Mouse (Mus musculus) natural killer cell, adult 2 months (primary cell): ENCODE measurements at regions not wholly inside any gene's neighbourhood (a gene's known extent, or its start where the extent isn't known, plus 50 kb on each side); places are given as distances from the start of the nearest gene placed in this dataset.
A peak's percentile ranks its signal among the peaks of the same experiment; 100 is the strongest.
"Not testable (repeated sequence)": the region's sequence is repeated elsewhere in the genome, so short reads cannot be mapped to it uniquely, and the experiment has no call there.

Source experiments
- DNase-seq, 2 experiments: peaks; one replicate each; pipeline ENCODE4 v3.0.0; 2022; ENCODE audit warnings: low spot score in 2 of 2

GRCm38 (mm10) chr6:109125447-109125846 is 297.0 kb downstream of the Edem1 start:
- no peak for DNase-seq

- DNase-seq = no peak
Measured at GRCm38 (mm10) chr6:109127203-109127602, 298.8 kb downstream of the Edem1 start.

- no peak for DNase-seq
Measured at GRCm38 (mm10) chr6:109146111-109146510, 317.7 kb downstream of the Edem1 start.

GRCm38 (mm10) chr6:109149043-109149442 is 320.6 kb downstream of the Edem1 start:
- DNase-seq = no peak

GRCm38 (mm10) chr6:109150023-109150911 is 321.8 kb downstream of the Edem1 start:
- DNase-seq = peak in 1 of 2 experiments; percentile 2

- DNase-seq = no peak
Measured at GRCm38 (mm10) chr6:109150912-109151256, 322.4 kb downstream of the Edem1 start.

GRCm38 (mm10) chr6:109153624-109154023 is 325.2 kb downstream of the Edem1 start:
- no peak for DNase-seq

GRCm38 (mm10) chr6:109159561-109159960 is 331.1 kb downstream of the Edem1 start:
- DNase-seq = no peak

- no peak for DNase-seq
Measured at GRCm38 (mm10) chr6:109167439-109167838, 339.0 kb downstream of the Edem1 start.

- DNase-seq = no peak
Measured at GRCm38 (mm10) chr6:109172104-109172850, 343.8 kb downstream of the Edem1 start.

- DNase-seq = no peak
Measured at GRCm38 (mm10) chr6:109173015-109173414, 344.6 kb downstream of the Edem1 start.

- DNase-seq = no peak
Measured at GRCm38 (mm10) chr6:109176876-109177275, 348.4 kb downstream of the Edem1 start.

- DNase-seq = no peak
Measured at GRCm38 (mm10) chr6:109182878-109183277, 354.4 kb downstream of the Edem1 start.

- not testable (repeated sequence) for DNase-seq
Measured at GRCm38 (mm10) chr6:109193061-109193460, 364.6 kb downstream of the Edem1 start.

- DNase-seq = no peak
Measured at GRCm38 (mm10) chr6:109193603-109194002, 365.2 kb downstream of the Edem1 start.

GRCm38 (mm10) chr6:109209699-109210098 is 381.3 kb downstream of the Edem1 start:
- DNase-seq = no peak

- no peak for DNase-seq
Measured at GRCm38 (mm10) chr6:109230391-109230790, 401.9 kb downstream of the Edem1 start.

- DNase-seq = no peak
Measured at GRCm38 (mm10) chr6:109233426-109233825, 405.0 kb downstream of the Edem1 start.

- no peak for DNase-seq
Measured at GRCm38 (mm10) chr6:109245666-109246065, 417.2 kb downstream of the Edem1 start.

GRCm38 (mm10) chr6:109246510-109246909 is 418.1 kb downstream of the Edem1 start:
- DNase-seq = not testable (repeated sequence)
